Mouse (Mus musculus) bone marrow, adult 2 months (tissue): ENCODE data around the gene Ccdc38.

Experiments
- CTCF ChIP-seq: fragments of 200-500 bp; IDR thresholded peaks from 2 replicates; pipeline ENCODE4 v1.5.1; 2011; ENCODE audit warnings: low read length, control low read depth; ENCODE audit not compliant: control insufficient read depth, insufficient read depth
- POLR2A ChIP-seq: fragments of 200-500 bp; IDR thresholded peaks from 2 replicates; pipeline ENCODE4 v1.6.1; 2011; ENCODE audit warnings: low read depth, mild to moderate bottlenecking, control low read depth, low read length, borderline replicate concordance; ENCODE audit not compliant: control insufficient read depth

- TF ChIP-seq POLR2A: no peak
- TF ChIP-seq CTCF: no peak
These were observed 15.1 kb upstream of the Ccdc38 start for GRCm38 (mm10) chr10:93525329-93525728.
